Mouse (Mus musculus) midbrain, postnatal 0 days (tissue): ENCODE measurements around the gene Iba57. TPM values are rescaled to one million over a fixed set of nuclear protein-coding genes. Genes with fewer than 3 reads are reported as not detected.
"Not testable (repeated sequence)": the region's sequence is repeated elsewhere in the genome, so short reads cannot be mapped to it uniquely, and the experiment has no call there.

ENCODE experiments used
- ATAC-seq: fragments of 200-750 bp; cut with Nextera tagmentation; 2 replicates; pipeline ENCODE4 v1.8.0; 2017; ENCODE audit warnings: moderate number of reproducible peaks, mild to moderate bottlenecking, moderate TSS enrichment, moderate library complexity; ENCODE audit not compliant: low FRiP score
- DNase-seq: peaks from one replicate; pipeline ENCODE4 v3.0.0-alpha.2; 2015; ENCODE audit warnings: low spot score
- H3K27ac ChIP-seq: fragments of 300-500 bp; sonication (generic); 2 replicates; pipeline ENCODE4 v1.5.1; 2014; ENCODE audit warnings: low read depth, mild to moderate bottlenecking, low read length, mixed read lengths
- H3K27me3 ChIP-seq: fragments of 300-500 bp; sonication (generic); 2 replicates; pipeline ENCODE4 v1.6.1; 2014; ENCODE audit warnings: low read length, control low read depth, mixed read lengths; ENCODE audit not compliant: insufficient read depth
- H3K36me3 ChIP-seq: fragments of 300-500 bp; sonication (generic); 2 replicates; pipeline ENCODE4 v1.6.1; 2014; ENCODE audit warnings: low read length, control low read depth, mixed read lengths; ENCODE audit not compliant: insufficient read depth
- H3K4me1 ChIP-seq: fragments of 300-500 bp; sonication (generic); 2 replicates; pipeline ENCODE4 v1.6.1; 2014; ENCODE audit warnings: mild to moderate bottlenecking, control low read depth, antibody characterized with exemption, low read length, mixed read lengths; ENCODE audit not compliant: insufficient read depth
- H3K4me2 ChIP-seq: fragments of 300-500 bp; sonication (generic); 2 replicates; pipeline ENCODE4 v1.6.1; 2014; ENCODE audit warnings: low read depth, mild to moderate bottlenecking, low read length, mixed read lengths; ENCODE audit not compliant: poor library complexity, severe bottlenecking
- H3K4me3 ChIP-seq: fragments of 300-500 bp; sonication (generic); 2 replicates; pipeline ENCODE4 v1.5.1; 2014; ENCODE audit warnings: low read depth, mild to moderate bottlenecking, low read length, moderate library complexity
- H3K9ac ChIP-seq: fragments of 300-500 bp; sonication (generic); replicated peaks from 2 replicates; pipeline ENCODE4 v1.6.1; 2014; ENCODE audit warnings: mild to moderate bottlenecking, low read length, moderate library complexity, mixed read lengths; ENCODE audit not compliant: poor library complexity, severe bottlenecking
- H3K9me3 ChIP-seq: fragments of 300-500 bp; sonication (generic); 2 replicates; pipeline ENCODE4 v1.6.1; 2016; ENCODE audit warnings: low read length, control low read depth
- CTCF ChIP-seq: IDR thresholded peaks from 2 replicates; pipeline ENCODE4 v1.5.1; 2016; ENCODE audit warnings: antibody characterized with exemption, mild to moderate bottlenecking
- whole genome bisulfite sequencing: fragments of 180-500 bp; shearing (Covaris S2); extraction: QIAGEN DNeasy Blood & Tissue Kit; methylation state at CpG from one replicate; pipeline ENCODE4 v1.1.7; 2014; 5-methylcytosine and 5-hydroxymethylcytosine counted together
- polyA plus RNA-seq: library from polyadenylated mRNA; unstranded; fragments of >200 nt; fragmentation: Nextera tagmentation; extraction: Ambion mirVana; gene quantifications from 2 replicates; pipeline ENCODE4 v1.2.1, GENCODE M21; 2015
- total RNA-seq: library from RNA; depleted of rRNA; stranded (reverse); fragments of >200 nt; gene quantifications from 2 replicates; pipeline ENCODE4 v1.2.3, GENCODE M21; 2014; rRNA removed

Gene Iba57
- total RNA-seq (8.1 and 14.3 TPM in 2 replicates), polyA plus RNA-seq (9.2 and 10.4 TPM in 2 replicates)

- peak; percentile 97 for ATAC-seq
Observed at GRCm38 (mm10) chr11:59163255-59164236, at the start of gene Iba57. Gene Iba57, minus strand, starts transcription at chr11:59163739.

GRCm38 (mm10) chr11:59212892-59213494 is 49.5 kb upstream of the Iba57 start:
- Histone ChIP-seq H3K9me3 (no peaks in the 10 kb centered on the region), H3K36me3 (peaks cover 24% of the 10 kb centered on the region), H3K4me3 (no peak overlapping the region), H3K27ac (no peak overlapping the region), H3K27me3 (no peaks in the 10 kb centered on the region), H3K9ac (no peak overlapping the region), H3K4me1 (no peaks in the 10 kb centered on the region), H3K4me2 (no peak overlapping the region)
- no peak for ATAC-seq
- 91% methylated on average over 12 of the region's 12 CpGs for WGBS
- no peak for TF ChIP-seq CTCF
- no peak for DNase-seq

More at GRCm38 (mm10) chr11:59163255-59164236, at the start of gene Iba57:
- Histone ChIP-seq H3K9me3 (no peaks in the 10 kb centered on the region), H3K4me1 (peaks cover 7% of the 10 kb centered on the region), H3K27ac (peak within 1 kb of the TSS; percentile 96), H3K27me3 (no peaks in the 10 kb centered on the region), H3K36me3 (peaks cover 8% of the 10 kb centered on the region), H3K4me3 (peak within 1 kb of the TSS; percentile 49), H3K9ac (peak within 1 kb of the TSS; percentile 66), H3K4me2 (peak within 1 kb of the TSS; percentile 65)
- peak; percentile 49 for TF ChIP-seq CTCF
- 4% methylated on average over 50 of the region's 68 CpGs for WGBS
- DNase-seq, result peak; percentile 99

GRCm38 (mm10) chr11:59212320-59212719 is 48.8 kb upstream of the Iba57 start:
- 84% methylated on average over 12 of the region's 12 CpGs for WGBS
- not testable (repeated sequence) for H3K4me2 ChIP-seq, DNase-seq, H3K9me3 ChIP-seq, H3K4me3 ChIP-seq, H3K9ac ChIP-seq, H3K4me1 ChIP-seq, ATAC-seq, H3K27ac ChIP-seq, H3K27me3 ChIP-seq
- H3K36me3 ChIP-seq, result peaks cover 24% of the 10 kb centered on the region

GRCm38 (mm10) chr11:59211561-59211960 is 48.0 kb upstream of the Iba57 start:
- 92% methylated on average over 9 of the region's 9 CpGs for WGBS

DNA sequence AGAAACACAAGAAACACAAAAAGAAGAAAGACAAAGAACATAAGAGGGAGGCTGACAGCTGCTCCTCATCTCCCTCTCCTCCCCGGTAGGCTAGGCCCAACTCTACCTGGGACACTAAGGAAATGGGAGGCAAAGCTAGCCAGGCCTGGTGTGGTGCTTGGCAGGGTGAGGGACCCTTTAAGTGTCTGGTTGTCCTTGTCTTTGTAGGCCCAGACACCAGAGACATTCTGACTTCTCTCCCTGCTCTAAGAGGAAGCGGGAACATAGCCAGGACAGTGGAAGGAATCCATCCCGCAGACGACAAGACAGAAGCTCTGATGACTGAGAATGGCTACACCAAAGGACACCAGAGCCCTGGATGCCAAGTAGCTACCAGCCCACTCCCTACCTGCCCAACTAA is 46.5 kb upstream of the Iba57 start:
- no peak for TF ChIP-seq CTCF
- Histone ChIP-seq H3K4me3 (no peak overlapping the region), H3K4me2 (no peak overlapping the region), H3K36me3 (peaks cover 30% of the 10 kb centered on the region), H3K9me3 (no peaks in the 10 kb centered on the region), H3K4me1 (no peaks in the 10 kb centered on the region), H3K27ac (no peak overlapping the region), H3K9ac (no peak overlapping the region), H3K27me3 (no peaks in the 10 kb centered on the region)
- DNase-seq (no peak), ATAC-seq (no peak)
- WGBS, result 82% methylated on average over 4 of the region's 4 CpGs

More at GRCm38 (mm10) chr11:59211561-59211960, 48.0 kb upstream of the Iba57 start:
- not testable (repeated sequence) for DNase-seq, H3K9ac ChIP-seq, H3K9me3 ChIP-seq, ATAC-seq, H3K4me2 ChIP-seq, H3K27me3 ChIP-seq, H3K4me1 ChIP-seq, H3K27ac ChIP-seq, H3K4me3 ChIP-seq
- peaks cover 24% of the 10 kb centered on the region for H3K36me3 ChIP-seq

GRCm38 (mm10) chr11:59209580-59209979 is 46.0 kb upstream of the Iba57 start:
- H3K27ac ChIP-seq, result no peak overlapping the region
- H3K4me3 ChIP-seq, result peak overlapping the region; percentile 92; the same call in 1 of the 2 replicates
- H3K9me3 ChIP-seq, result no peaks in the 10 kb centered on the region
- TF ChIP-seq CTCF, result no peak
- peak overlapping the region; percentile 88 for H3K4me2 ChIP-seq
- H3K4me1 ChIP-seq, result no peaks in the 10 kb centered on the region
- no peaks in the 10 kb centered on the region for H3K27me3 ChIP-seq
- ATAC-seq (no peak), DNase-seq (no peak)
- 68% methylated on average over 5 of the region's 5 CpGs for WGBS
- no peak overlapping the region for H3K9ac ChIP-seq
- H3K36me3 ChIP-seq, result peaks cover 30% of the 10 kb centered on the region
